Mouse (Mus musculus): ENCODE measurements around the gene Klhdc1.

- TF ChIP-seq CTCF (IDR thresholded peaks at IDR 0.05) (no peak), POLR2A (IDR thresholded peaks at IDR 0.05; ENCODE audit: insufficient read depth, low read depth, low read length) (no peak), EP300 (IDR thresholded peaks at IDR 0.05; ENCODE audit: insufficient read depth, low read depth, low read length) (no peak)
These were observed 61.2 kb downstream of the Klhdc1 start for GRCm38 (mm10) chr12:69302171-69302570.
